In the genomic region with DNA sequence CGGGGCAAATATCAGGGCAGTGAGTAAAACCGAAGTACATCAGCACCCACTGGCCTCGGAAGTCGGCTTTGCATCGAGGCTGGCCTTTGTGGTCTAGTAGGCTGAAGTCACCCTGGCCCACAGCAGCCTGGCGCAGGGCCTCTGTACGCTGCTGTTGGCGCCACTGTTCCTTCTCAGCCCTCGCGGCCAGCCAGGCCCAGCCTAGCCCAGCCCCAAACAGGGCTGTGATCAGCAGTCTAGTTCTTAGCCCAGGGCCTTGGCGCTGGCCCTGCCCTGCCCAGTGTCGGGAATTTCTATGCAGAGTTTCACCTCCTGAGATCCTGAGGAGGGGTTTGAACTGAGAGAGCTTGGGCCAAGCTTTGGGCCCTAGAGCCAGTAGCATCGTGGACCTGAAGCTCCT, we compare ENCODE assay signal across 21 mouse cellular contexts. TPM values are rescaled to one million over a fixed set of nuclear protein-coding genes. Genes with fewer than 3 reads are reported as not detected.
A peak's percentile ranks its signal among the peaks of the same experiment; 100 is the strongest.
DNase-seq lines count a peak whose midpoint lies in the region; ATAC-seq and TF ChIP-seq lines count a peak whose summit lies in the region.
"Had no signal": no experiment of that assay in that cellular context is flagged by ENCODE, and none has a peak within 500 bp of the region (broad histone marks: within the 10 kb centered on the region; RNA-seq: fewer than 3 reads in every experiment).

No protein-coding gene starts in this region.

- peak overlapping the region; percentile 96 for H3K4me2 ChIP-seq in liver, embryonic 12.5 days

- H3K36me3 ChIP-seq in heart, embryonic 10.5 days, result peaks cover 57% of the 10 kb centered on the region
- H3K36me3 ChIP-seq in liver, embryonic 12.5 days, result peaks cover 59% of the 10 kb centered on the region
- peaks cover 62% of the 10 kb centered on the region for H3K36me3 ChIP-seq in E14TG2a.4 (ENCODE audit: insufficient read depth, low read length)
- peaks cover 59% of the 10 kb centered on the region for H3K36me3 ChIP-seq in embryonic facial prominence, embryonic 10.5 days (replicated peaks)

- DNase-seq in heart, embryonic 10.5 days (ENCODE audit: low spot score), result no peak
- no peak for DNase-seq in heart, postnatal 10 days
- no peak for DNase-seq in liver
- DNase-seq in embryonic facial prominence, embryonic 10.5 days (ENCODE audit: low spot score), result no peak
- DNase-seq in urinary bladder, postnatal 36 days (ENCODE audit: low spot score in 2 of 2), result no peak
- DNase-seq: adrenal gland, adult 2 months; cerebellum, adult 11 months; gastrocnemius, postnatal 10 days; layer of hippocampus, postnatal 36 days; lung, adult 18-20 months; midbrain, embryonic 14.5 days had no signal

- peak overlapping the region; percentile 22; the same call in 1 of the 2 replicates for H3K27ac ChIP-seq in heart, embryonic 10.5 days
- H3K27ac ChIP-seq in liver, embryonic 12.5 days, result 0 out of 2 replicates have a peak overlapping the region, but pooled peaks have one; percentile 28
- H3K27ac ChIP-seq in embryonic facial prominence, embryonic 10.5 days (replicated peaks), result no peak overlapping the region
- H3K27ac ChIP-seq: embryonic facial prominence, embryonic 13.5 days had no signal

- no peak for ATAC-seq in liver, embryonic 12.5 days

- TF ChIP-seq CTCF in E14TG2a.4 (conservative IDR thresholded peaks at IDR 0.05; ENCODE audit: low read length), result no peak

- peaks cover 28% of the 10 kb centered on the region for H3K4me1 ChIP-seq in heart, embryonic 10.5 days
- peaks cover 36% of the 10 kb centered on the region for H3K4me1 ChIP-seq in liver, embryonic 12.5 days
- H3K4me1 ChIP-seq in E14TG2a.4 (replicated peaks; ENCODE audit: low read depth, low read length), result peaks cover 77% of the 10 kb centered on the region
- H3K4me1 ChIP-seq in embryonic facial prominence, embryonic 10.5 days, result peaks cover 35% of the 10 kb centered on the region

- peaks cover 13% of the 10 kb centered on the region for H3K27me3 ChIP-seq in heart, embryonic 10.5 days (ENCODE audit: insufficient read depth, poor library complexity, severe bottlenecking)
- H3K27me3 ChIP-seq in liver, embryonic 12.5 days (replicated peaks), result peaks cover 13% of the 10 kb centered on the region
- H3K27me3 ChIP-seq in E14TG2a.4 (ENCODE audit: insufficient read depth, low read length), result peaks cover 8% of the 10 kb centered on the region
- H3K27me3 ChIP-seq in embryonic facial prominence, embryonic 10.5 days (replicated peaks; ENCODE audit: low read depth, poor library complexity, severe bottlenecking), result peaks cover 26% of the 10 kb centered on the region

- intact Hi-C loops in heart, postnatal 10 days (cut with DNase I), result loop anchor here (2.0 to 5.0 kb wide), 2 partner anchors 15 to 95 kb away; no protein-coding TSS in a partner anchor

- H3K4me3 ChIP-seq in heart, embryonic 10.5 days, result peak overlapping the region; percentile 76
- H3K4me3 ChIP-seq in liver, embryonic 12.5 days, result no peak overlapping the region
- H3K4me3 ChIP-seq in E14TG2a.4 (replicated peaks; ENCODE audit: low read length), result peak overlapping the region; percentile 88
- peak overlapping the region; percentile 73; the same call in 1 of the 2 replicates for H3K4me3 ChIP-seq in embryonic facial prominence, embryonic 10.5 days

- 89% methylated on average over 13 of the region's 13 CpGs for WGBS in heart, embryonic 10.5 days
- 85% methylated on average over 13 of the region's 13 CpGs for WGBS in liver, embryonic 12.5 days (ENCODE audit: insufficient replicate concordance)
- WGBS in embryonic facial prominence, embryonic 10.5 days, result 90% methylated on average over 13 of the region's 13 CpGs

- H3K9me3 ChIP-seq in heart, embryonic 10.5 days, result no peaks in the 10 kb centered on the region
- H3K9me3 ChIP-seq in liver, embryonic 12.5 days (replicated peaks), result no peaks in the 10 kb centered on the region
- H3K9me3 ChIP-seq in E14TG2a.4 (ENCODE audit: low read length), result no peaks in the 10 kb centered on the region
- H3K9me3 ChIP-seq in embryonic facial prominence, embryonic 10.5 days, result no peaks in the 10 kb centered on the region
- H3K9me3 ChIP-seq: embryonic facial prominence, embryonic 13.5 days had no signal

- H3K9ac ChIP-seq in liver, embryonic 12.5 days, result 0 out of 2 replicates have a peak overlapping the region, but pooled peaks have one; percentile 81

RNA-seq across cellular contexts. Expression of gene Sco2, which starts 1.6 kb away (rescaled TPM):
- polyA plus RNA-seq in heart, embryonic 10.5 days (2016; fragmentation: Nextera tagmentation; extraction: Ambion mirVana), result 8.1 TPM in 2 replicates
- total RNA-seq in heart, postnatal 10 days (2021), result 10 to 100 TPM; 20.5 to 22.0 TPM
- 4.9 and 5.6 TPM in 2 replicates for polyA plus RNA-seq in liver, embryonic 12.5 days (2016; fragmentation: Nextera tagmentation; extraction: Ambion mirVana)
- 5.3 and 8.5 TPM in 2 replicates for polyA plus RNA-seq in embryonic facial prominence, embryonic 10.5 days (2016; fragmentation: Nextera tagmentation; extraction: Ambion mirVana)

RNA-seq across cellular contexts. Expression of gene Tymp, which starts 4.8 kb away (rescaled TPM):
- 1.3 and 1.4 TPM in 2 replicates for polyA plus RNA-seq in heart, embryonic 10.5 days (2016; fragmentation: Nextera tagmentation; extraction: Ambion mirVana)
- total RNA-seq in heart, postnatal 10 days (2021), result under 1 TPM; 0.31 to 0.64 TPM
- 0.62 and 0.75 TPM in 2 replicates for polyA plus RNA-seq in liver, embryonic 12.5 days (2016; fragmentation: Nextera tagmentation; extraction: Ambion mirVana)
- polyA plus RNA-seq in embryonic facial prominence, embryonic 10.5 days (2016; fragmentation: Nextera tagmentation; extraction: Ambion mirVana), result 0.98 and 1.5 TPM in 2 replicates
- total RNA-seq: hematopoietic stem cell, adult 5-6 weeks had no signal

RNA-seq across cellular contexts. Expression of gene Odf3b, which starts 7.0 kb away (rescaled TPM):
- 0.31 and 0.38 TPM in 2 replicates for polyA plus RNA-seq in heart, embryonic 10.5 days (2016; fragmentation: Nextera tagmentation; extraction: Ambion mirVana)
- 1 to 10 TPM; 1.3 to 1.5 TPM for total RNA-seq in heart, postnatal 10 days (2021)
- 0.50 and 0.65 TPM in 2 replicates for polyA plus RNA-seq in liver, embryonic 12.5 days (2016; fragmentation: Nextera tagmentation; extraction: Ambion mirVana)
- polyA plus RNA-seq in embryonic facial prominence, embryonic 10.5 days (2016; fragmentation: Nextera tagmentation; extraction: Ambion mirVana), result 0.40 and 0.57 TPM in 2 replicates
- total RNA-seq: neutrophil, adult 5-6 weeks had no signal
- polyA plus RNA-seq: kidney, embryonic 14.5 days had no signal

RNA-seq across cellular contexts. Expression of gene Klhdc7b, which starts 12.6 kb away (rescaled TPM):
- polyA plus RNA-seq in heart, embryonic 10.5 days (2016; fragmentation: Nextera tagmentation; extraction: Ambion mirVana), result 0.06 TPM in 1 of 2 replicates, not detected in the other
- not detected for total RNA-seq in heart, postnatal 10 days (2021)
- not detected in 2 replicates for polyA plus RNA-seq in liver, embryonic 12.5 days (2016; fragmentation: Nextera tagmentation; extraction: Ambion mirVana)
- polyA plus RNA-seq in embryonic facial prominence, embryonic 10.5 days (2016; fragmentation: Nextera tagmentation; extraction: Ambion mirVana), result not detected in 2 replicates
- total RNA-seq: adrenal gland, adult 2 months; common myeloid progenitor, adult 5-6 weeks; gastrocnemius, postnatal 10 days; heart, adult 8-10 months; neutrophil, adult 5-6 weeks had no signal
- polyA plus RNA-seq: adrenal gland, adult 2 months; embryonic facial prominence, embryonic 13.5 days; intestine, embryonic 14.5 days; kidney, embryonic 14.5 days; midbrain, embryonic 14.5 days; thymus, postnatal 0 days had no signal

RNA-seq across cellular contexts. Expression of gene Ncaph2, which starts 16.5 kb away (rescaled TPM):
- polyA plus RNA-seq in heart, embryonic 10.5 days (2016; fragmentation: Nextera tagmentation; extraction: Ambion mirVana), result 137 and 150 TPM in 2 replicates
- total RNA-seq in heart, postnatal 10 days (2021), result 10 to 100 TPM; 79.2 to 80.9 TPM
- 134 TPM in 2 replicates for polyA plus RNA-seq in liver, embryonic 12.5 days (2016; fragmentation: Nextera tagmentation; extraction: Ambion mirVana)
- 180 and 188 TPM in 2 replicates for polyA plus RNA-seq in embryonic facial prominence, embryonic 10.5 days (2016; fragmentation: Nextera tagmentation; extraction: Ambion mirVana)
